Mouse (Mus musculus) gastrocnemius, postnatal 4 days (tissue): ENCODE measurements at regions not wholly inside any gene's neighbourhood (a gene's known extent, or its start where the extent isn't known, plus 50 kb on each side); places are given as distances from the start of the nearest gene placed in this dataset.
"Not testable (repeated sequence)": the region's sequence is repeated elsewhere in the genome, so short reads cannot be mapped to it uniquely, and the experiment has no call there.

Experiments used
- DNase-seq, 2 experiments: peaks; one replicate each; pipeline ENCODE4 v3.0.0; 2021 to 2022; ENCODE audit warnings: low spot score in 2 of 2, mixed read lengths in 2 of 2

DNA sequence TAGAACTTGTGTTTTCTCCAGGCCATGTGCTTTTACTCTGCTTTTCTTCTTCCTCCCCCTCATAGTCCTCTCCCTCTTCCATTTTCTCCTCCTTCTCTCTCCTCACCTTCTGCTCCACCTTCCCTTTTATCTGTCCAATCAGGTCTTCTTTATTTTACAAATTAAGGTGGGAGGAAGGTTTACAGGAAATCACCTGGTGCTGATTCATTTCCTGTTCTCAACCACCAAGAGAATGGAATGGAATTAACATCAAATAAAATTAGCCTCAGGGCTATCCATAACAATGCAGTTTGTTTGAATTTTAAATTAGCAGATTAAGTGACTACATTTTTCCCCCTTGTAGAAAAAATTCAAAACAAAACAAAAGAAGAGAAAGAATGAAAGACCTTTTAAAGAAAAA lies 414.3 kb upstream of the Slc39a10 start:
- DNase-seq, result no peak

DNA sequence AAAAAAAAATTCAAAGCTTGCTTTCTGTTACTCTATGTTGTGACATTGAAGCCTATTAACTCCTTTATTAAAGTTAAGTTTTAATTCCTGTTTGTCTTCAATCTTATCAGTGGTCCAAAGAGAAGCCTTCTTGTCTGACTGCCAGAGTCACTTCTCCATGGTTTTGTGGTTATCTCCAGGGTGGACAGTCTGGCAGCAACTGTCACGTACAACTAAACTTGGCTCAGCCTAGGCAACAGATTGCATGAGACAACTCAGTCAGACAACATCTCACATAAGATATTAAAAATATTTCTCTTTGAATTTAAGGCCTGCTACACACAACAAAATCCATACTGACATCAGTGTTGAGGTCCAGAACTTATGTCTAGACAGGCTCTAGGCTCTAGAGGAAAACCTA lies 406.7 kb upstream of the Slc39a10 start:
- DNase-seq, result no peak

- no peak for DNase-seq
Observed at GRCm38 (mm10) chr1:47285639-47286038, 393.0 kb upstream of the Slc39a10 start.

GRCm38 (mm10) chr1:47278321-47279020 lies 385.8 kb upstream of the Slc39a10 start:
- no peak for DNase-seq

DNA sequence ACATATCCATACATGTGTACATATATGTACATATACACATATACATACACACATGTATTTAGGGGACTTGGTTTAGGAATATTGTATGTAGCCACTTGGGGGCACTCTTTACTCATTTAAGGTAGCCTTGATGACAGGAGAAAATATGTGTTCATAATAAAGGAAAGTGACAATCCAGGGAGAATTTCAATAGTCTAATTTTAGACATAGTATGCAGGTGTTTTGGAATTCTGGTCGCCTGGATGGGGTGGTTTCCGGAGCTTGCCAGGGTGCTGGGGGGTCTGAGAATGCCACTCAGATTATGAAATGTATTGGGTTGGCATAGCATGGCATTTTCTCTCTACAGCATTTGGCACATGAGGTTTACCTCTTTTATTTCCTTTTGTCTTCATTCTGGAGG lies 385.2 kb upstream of the Slc39a10 start:
- peak in 1 of 2 experiments; percentile 8 for DNase-seq

DNA sequence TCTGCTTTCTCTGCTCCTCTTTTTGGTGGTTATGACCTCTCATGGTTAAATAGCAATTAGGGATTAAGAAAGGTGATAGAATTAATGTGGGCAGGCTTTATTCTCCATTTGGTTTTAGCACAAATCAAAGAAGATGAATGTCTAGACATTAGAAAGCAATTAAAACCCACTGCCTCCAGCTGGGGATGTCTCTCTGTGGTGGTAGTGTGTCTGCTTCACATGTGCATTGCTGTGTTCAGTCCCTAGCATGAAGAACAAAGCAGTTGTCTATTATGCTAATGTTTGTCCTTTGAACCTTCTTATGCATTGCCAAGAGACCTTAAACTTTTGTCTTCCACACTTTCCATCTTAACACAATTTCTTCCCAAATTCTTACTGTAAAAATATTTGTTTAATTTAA lies 379.5 kb upstream of the Slc39a10 start:
- no peak for DNase-seq

- no peak for DNase-seq
Observed at GRCm38 (mm10) chr1:47263611-47264010, 371.0 kb upstream of the Slc39a10 start.

- DNase-seq, result no peak
Observed at GRCm38 (mm10) chr1:47261505-47262130, 369.0 kb upstream of the Slc39a10 start.

- not testable (repeated sequence) for DNase-seq
Observed at GRCm38 (mm10) chr1:47250706-47251105, 358.1 kb upstream of the Slc39a10 start.

GRCm38 (mm10) chr1:47217088-47217487 lies 324.4 kb upstream of the Slc39a10 start:
- DNase-seq, result no peak

DNA sequence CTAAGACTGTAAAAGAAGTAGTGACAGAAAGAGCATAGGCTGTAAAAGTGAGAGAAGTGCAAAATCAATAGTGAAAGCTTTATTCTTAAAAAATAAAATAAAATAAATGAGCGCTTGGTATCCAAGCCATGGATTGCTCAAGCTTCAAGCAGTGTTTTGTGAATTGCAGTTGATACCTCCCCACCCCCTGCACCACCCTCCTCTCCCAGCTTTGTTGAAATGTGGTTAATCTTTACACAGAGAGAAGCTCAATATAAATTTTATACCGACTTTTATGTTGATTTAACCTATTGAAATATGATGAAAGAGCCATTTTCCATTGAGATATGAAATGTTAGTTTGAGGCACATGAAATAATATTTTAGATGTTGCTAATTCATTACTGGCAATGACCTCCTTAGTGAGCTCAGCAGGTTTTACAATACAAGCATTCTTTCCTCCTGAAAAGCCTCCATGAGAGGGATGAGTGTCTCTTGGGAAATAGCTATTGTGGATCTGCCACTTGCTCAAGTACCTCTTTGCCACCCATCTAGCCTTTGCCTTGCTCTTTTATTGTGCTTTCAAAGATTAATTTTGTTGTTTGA lies 323.9 kb upstream of the Slc39a10 start:
- DNase-seq, result no peak

GRCm38 (mm10) chr1:47213476-47213875 lies 320.8 kb upstream of the Slc39a10 start:
- DNase-seq, result no peak

DNA sequence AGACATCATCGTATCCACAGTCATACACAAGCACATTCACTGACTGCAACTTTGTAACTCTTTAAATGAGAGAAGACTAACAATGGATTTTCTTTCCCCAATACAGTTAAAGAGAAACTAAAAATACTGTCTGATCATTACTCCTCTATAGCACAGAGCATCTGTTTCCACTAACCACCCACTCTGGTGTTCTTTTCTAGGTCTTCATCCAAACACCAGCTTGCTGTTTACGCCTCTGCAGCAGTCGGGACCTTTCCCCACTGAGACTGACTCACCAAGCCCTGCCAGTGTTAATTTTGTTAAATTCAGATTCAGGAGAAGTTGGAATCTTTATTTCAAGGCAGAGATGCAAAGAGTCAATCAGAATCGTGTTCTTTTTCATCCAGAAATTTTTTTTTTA lies 300.3 kb upstream of the Slc39a10 start:
- no peak for DNase-seq

DNA sequence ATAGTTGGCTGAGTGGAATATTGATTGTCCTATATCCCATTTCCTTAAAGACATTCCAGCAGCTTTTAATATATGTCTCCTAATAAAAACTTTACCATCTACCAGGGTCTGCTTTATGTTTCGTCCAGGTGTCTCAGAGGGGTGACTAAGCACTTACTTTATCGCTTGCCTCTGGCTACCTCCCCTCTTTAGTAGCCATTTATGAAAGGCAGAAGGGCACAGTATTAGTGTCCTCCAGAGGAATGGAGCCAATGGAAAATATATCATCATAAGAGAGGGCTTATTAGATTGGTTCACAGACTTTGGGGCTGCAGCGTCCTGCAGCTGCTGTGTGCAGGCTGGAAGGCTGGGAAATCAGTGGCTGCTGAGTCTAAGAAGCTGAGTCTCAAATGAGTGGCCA lies 271.8 kb upstream of the Slc39a10 start:
- no peak for DNase-seq

- DNase-seq, result no peak
Observed at GRCm38 (mm10) chr1:47163808-47164410, 271.3 kb upstream of the Slc39a10 start.

DNA sequence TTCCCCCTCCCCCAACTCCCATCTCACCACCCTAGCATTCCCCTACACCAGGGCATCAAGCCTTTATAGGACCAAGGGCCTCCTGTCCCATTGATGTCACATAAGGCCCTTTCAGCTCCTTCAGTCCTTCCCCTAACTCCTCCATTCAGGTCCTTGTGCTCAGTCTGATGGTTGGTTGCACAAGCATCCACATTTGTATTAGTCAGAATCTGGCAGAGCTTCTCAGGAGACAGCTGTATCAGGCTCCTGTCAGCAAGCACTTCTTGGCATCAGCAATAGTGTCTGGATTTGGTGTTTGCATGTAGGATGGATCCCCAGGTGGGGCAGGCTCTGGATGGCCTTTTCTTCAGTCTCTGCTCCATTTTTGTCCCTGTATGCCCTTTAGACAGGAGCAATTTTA lies 237.4 kb upstream of the Slc39a10 start:
- DNase-seq, result not testable (repeated sequence)

DNA sequence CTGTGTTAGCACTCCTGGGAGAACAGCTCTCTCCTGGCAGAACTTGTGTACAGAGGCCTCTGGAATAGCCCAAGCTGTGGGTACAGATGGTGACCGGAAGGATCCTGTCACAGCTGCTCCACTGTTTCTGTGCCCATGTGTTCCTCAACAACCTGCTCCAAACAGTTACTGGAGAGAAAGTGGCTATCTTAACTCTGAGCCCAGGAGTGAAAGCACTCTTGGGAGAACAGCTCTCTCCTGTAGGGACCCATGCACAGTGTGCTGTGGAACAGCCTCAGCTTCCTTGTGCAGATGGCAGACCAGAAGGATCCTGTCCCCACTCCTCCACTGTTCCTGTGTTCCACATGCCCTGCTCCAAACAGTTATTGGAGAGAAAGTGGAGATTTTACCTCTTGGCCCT lies 227.0 kb upstream of the Slc39a10 start:
- DNase-seq, result no peak

DNA sequence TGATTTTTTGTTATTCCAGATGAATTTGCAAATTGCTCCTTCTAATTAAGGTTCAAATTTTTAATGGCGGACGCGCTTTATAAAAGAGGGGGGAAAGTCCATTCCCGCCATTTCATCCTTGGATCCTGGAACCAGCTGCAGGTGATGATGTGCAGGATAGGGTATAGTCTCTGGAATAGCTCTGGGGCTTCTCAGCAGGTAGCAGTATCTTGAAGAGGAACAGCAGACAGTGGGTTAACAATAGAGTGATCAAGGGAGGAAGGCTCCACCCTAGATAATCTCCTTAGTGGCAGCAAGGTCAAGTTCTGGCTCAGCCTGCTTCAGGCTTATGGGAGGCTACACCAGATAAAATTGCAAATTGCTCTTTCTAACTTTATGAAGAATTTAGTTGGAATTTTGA lies 224.0 kb upstream of the Slc39a10 start:
- DNase-seq, result not testable (repeated sequence)

DNA sequence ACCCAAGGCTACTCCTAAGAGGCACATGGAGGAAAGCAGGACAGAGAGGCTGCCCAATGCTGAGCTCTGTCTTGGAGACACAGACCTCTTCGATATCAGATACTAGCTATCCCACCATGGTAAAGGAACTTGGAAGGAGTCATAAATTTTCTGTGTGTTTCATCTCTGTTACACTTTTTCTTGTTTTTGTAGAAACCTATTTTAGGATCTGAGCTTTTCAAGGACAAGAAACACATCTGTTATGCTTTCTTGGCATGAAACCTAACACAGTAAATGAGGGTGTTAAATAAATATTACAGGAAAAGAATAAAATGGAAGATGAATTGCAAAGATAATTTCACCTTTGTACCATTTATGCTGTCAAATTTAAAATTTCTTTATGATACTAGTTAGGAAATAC lies 219.8 kb upstream of the Slc39a10 start:
- no peak for DNase-seq

DNA sequence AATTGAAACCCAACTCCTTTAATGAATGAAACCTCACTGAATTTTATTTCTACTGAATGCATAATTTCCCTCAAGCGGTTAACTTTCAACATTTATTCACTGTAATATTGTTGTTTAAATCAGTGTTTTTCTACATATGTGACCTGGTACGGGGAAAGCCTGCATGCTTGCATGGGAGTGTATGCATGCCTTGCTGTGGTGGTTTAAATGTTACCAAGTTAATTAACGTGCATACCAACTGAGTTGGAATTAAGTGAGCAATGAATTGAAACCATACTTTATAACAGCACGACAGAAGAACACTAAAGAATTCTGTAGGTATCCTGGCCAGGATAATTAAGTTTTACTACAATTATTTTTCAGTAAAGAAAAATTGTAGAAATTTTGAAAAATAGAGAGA lies 211.4 kb upstream of the Slc39a10 start:
- no peak for DNase-seq

DNA sequence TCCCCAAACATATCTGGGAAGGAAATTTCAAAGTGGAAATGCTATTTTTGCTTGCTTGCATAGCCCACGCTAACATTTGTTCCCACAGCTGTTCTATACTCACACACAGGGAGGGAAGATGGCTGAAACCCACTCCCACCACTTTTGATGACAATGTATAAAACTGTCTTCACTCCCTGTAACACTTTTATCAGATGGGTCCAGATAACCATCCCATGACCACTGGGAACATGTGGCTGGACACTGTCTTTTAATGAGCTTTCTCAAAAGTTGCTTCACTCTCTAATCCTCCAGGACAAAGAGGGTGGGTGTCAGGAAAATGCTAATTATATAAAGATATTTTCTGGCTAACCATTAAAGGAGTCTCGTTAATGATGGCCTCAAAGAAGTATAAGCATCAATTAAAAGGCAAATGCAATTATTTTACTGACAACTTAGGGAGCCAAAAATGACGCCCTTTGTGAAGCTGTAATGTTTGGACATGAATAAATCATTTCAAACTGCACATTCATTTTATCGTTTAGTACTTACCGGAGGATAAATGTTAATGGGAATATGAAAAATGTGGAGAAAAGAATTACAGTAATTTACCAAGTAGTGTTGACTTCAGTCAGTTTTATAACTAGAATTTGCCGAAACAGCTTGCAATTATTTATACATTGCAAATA lies 210.8 kb upstream of the Slc39a10 start:
- no peak for DNase-seq
